Mouse (Mus musculus): ENCODE data around the gene Gtf3c1.

Gene Gtf3c1

DNA sequence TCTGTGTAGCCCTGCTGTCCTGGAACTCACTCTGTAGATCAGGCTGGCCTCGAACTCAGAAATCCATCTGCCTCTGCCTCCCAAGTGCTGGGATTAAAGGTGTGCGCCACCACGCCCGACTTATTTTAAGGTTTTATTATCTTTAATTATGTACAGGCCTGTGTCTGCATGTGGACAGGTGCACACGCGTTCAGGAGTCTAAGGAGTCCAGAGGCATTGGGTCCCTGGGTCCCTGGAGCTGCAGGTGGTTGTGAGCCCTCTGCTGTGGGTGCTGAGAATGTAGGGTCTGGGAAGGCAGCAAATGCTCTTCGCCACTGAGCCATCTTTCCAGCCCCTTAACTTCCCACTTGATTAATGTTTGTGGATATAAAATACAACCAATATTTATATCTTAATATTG lies 92.1 kb downstream of the Gtf3c1 start:
- no peak for DNase-seq

DNA sequence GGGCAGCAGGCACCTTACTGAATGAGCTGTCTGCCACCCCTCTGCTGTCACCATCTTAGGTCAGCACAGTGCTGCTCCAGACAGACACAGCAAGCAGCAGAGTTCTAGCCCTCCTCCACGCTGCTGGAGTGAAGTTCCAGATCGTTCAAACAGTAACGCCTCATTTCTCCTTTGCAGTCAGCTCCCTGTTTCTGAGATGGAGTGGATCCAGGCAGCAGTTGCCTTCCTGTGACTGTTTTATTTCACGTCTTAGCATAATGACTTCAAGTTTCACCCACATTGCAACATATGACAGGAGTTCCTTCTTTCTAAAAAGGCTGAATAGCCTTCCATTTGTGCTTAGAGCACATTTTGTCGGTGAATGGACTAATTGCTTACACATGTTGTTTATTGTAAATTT lies 94.0 kb downstream of the Gtf3c1 start:
- no peak for DNase-seq

DNA sequence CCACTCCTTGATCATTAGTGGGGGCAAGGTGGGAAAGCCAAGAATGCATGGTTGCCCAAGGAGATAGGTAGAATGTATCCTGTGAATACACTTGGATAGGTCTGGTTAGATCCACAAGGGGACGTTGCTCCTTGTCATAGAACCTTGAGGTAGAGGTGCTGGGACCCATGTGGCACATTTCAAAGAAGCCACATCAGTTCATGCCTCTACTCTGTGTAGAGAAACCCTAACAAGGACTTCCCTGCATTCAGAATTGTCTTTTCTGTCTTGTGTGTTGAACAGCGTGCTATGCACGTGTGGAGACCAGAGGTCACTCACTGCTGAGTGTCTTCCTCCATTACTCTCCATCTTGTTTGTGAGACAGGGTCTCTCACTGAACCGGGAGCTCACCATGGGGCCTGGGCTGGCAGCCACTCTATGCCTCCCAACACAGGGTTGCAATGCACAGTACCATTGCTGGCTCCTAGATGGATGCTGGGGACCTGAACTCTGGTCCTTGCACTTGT lies 99.3 kb downstream of the Gtf3c1 start:
- DNase-seq, result no peak

DNA sequence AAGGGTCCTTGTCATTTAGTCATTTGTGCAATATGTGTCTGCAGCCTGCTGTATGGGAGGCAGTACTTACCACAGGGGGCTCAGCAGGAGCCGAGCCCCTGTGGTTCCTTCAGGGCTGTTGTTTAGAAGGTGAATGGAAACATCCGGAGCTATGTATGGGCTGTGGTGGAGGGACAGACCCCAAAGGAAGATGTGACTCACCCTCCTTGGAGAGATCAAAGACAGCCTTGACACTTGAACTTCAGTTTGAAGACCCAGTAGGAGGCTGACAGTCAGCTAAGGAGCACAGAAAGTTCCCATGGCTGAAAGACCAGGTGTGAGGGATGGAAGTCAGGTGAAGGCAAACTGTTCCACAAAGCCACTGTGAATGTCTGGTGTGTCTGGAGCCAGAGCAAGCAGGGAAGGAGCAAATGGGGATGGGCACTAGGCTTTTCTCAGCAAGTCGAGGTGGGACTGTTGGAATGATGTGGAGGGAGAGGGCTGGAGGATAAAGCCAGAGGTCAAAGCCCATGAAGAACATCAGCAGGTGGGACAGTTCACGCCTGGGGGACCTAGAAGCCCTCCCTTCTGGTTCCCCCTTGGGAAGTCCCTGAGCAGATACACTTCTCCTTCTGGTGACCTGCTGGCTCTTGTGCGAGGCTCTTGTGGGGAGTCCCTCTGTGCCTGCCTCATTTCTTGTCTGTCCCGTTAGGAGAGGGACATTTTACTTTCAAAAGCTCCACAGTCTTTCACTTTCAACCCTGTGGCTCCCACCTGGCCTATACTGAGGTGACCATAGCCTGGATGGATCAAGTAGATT lies 100.0 kb downstream of the Gtf3c1 start:
- DNase-seq, result no peak

DNA sequence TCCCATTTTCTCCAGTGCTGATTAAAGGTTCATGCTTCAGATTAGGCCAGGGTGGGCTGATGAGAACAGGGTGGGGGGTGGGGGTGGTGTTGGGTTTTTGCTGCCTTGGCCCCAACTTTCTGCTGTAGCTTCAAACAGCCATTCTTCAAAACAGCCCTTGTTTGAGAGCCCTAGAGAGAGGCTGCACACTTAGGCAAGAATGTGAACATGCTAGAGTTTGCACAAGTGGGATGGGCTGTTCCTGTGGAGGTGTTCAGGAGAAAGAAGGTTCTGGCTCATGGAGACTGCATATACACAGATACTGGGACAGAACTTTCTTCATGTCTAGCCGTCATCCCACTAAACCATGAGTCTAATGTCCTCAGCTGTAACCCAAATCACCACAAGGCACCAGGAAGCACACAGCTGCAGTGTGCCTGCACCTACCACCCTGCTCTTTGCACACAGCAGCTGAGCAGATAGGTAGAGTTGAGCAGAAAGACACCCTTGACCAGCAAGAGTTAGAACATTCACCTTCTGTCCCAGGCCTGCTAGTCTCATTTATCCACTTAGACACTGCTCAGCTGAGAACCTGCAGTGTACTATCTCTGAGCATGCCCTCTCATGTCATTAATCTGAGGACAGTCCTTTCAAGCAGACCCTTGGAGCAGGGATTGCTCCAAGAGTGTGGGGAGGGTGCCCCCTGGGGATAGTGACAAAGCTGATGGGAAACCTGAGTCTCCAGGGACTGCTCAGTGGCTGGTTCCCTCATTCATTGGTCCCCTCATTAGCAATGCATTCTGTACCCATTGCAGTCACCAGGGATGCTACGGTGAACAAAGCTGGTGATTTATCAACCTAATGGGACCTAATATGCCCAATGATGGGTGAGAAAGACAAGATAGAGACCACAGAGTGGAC lies 101.1 kb downstream of the Gtf3c1 start:
- no peak for DNase-seq

DNA sequence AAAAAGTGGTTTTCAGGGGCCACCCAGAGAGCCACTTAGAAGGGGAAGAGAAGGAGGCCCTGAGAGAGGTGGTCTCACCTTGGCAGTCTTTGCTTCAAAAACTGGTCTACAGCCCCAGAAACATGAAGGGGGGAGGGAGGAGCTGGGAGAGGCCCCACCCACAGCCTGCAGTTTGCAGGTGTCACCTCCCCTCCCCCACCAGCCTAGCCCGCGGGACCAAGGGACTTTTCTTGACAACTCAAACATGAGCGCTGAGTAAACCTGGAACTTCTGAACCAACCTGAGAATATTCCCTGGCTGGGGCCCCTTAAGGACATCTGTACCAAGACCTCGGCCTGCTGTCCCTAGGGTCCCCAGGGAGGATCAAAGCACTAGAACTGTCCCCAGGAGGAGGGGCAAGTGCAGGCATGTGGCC lies 101.8 kb downstream of the Gtf3c1 start:
- DNase-seq, result no peak

DNA sequence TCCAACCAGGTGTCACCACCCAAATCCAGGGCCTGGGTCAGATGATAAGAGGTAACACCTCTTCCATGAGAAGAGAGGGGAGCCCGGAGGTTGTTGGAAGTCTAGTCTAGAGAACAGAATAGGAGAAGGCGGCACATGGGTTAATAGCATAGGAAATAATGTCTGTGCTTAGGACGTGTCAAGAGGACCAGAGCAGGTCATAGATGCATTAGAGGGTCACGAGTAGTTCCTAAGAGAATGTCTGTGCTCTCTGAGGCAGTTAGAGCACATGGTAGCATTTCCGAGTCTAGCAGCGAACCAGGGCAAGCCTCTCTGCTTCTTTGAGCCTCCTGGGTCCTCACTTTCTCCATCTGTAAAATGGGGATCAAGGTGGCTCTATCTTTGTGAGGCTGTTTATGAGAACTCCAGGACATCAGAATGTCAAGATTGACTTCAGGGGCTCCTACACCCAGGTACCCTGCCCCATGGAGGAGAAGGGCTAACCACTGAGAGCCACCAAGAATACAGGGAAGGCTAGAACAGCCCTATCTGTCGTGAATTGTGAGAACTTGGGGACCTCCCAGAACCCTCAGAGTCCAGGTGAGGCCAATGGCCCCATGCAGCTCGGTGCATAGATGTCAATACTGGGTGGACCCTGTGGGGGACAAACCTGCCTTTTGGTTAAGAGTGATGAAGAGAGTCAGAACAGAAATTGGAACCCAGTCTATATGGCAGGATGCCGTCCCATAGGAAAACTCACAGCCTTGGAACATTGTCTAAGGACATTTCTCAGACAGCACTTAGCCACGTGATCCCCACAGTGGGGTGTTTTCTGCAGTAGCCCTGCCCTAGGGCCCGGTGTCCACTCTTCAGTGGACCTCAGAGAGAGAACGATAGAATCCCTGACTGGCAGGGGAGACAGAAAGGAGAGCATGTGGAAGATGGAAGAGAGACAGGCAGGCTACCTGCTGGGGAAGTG lies 102.9 kb downstream of the Gtf3c1 start:
- no peak for DNase-seq

DNA sequence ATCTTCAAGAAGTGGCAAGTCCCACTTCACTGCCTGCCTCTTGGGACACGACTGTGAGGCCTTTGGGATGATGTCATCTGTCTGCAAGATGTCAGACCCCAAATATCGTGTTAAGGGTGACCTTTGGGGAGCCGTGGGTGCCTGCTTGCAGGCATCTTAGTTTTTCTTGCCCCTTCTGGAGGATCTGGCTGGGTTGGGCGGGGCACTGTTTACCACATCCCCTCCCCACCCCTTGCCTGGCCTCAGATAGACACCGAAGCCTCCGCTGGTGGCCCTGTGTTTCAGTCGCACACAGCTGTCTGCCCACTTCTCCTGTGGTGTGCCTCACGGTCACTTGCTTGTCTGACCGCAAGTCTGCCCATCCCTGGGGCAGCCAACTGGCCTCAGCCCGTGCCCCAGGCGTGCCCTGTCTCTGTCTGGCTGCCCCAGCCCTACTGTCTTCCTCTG lies 104.4 kb downstream of the Gtf3c1 start, which contains the start of gene Il21r:
Gene Il21r (plus strand): TSS at position 245 of the 447 bp plus-strand sequence.
- DNase-seq, result no peak

DNA sequence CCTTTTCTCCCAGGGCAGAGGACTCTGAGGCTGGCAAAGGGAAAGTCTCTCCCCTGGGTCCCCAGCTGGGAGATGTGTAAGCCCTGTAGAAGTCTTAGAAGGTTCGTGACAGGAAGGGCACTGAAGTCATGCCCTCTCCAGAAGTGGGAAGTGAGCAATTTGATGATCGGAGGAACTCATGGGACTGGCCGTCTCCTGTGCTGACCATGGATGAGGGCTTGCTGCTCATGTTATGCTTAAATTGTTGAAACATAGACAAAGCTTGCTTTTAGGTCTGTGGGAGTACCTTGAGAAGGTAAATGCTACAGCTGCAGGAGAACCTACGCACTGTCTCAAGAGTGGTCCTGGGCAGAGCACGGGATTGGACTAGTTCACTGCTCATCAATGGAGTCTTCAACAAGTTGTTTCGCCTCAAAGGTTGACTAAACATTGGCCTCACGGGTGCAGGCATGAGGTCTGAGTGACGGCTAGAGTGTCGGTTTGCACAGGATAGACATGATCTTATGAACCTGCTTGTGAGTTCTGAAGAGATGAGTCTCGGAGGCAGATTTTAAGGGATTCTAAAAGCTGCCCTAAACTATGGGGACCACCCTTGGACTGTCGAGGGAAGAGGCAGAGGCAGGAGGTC lies 105.6 kb downstream of the Gtf3c1 start:
- no peak for DNase-seq

DNA sequence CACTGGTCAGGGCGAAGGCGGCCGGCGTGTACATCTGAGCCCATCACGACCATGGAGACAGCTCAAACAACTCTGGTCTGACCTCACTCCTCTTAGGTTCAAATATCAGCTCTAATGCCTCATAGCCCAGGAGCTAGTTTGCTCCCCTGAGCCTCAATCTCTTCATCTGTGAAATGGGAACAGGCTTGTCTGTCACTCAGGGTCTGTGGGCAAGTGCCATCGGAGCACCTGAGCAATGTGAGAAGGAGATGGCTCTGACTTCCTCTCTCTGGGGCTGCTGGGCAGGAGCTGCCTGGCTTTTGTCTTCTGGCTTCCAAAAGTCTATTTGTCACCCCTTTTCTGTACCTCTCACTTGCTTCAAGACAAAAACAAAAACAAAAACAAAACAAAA lies 106.3 kb downstream of the Gtf3c1 start:
- DNase-seq, result no peak

DNA sequence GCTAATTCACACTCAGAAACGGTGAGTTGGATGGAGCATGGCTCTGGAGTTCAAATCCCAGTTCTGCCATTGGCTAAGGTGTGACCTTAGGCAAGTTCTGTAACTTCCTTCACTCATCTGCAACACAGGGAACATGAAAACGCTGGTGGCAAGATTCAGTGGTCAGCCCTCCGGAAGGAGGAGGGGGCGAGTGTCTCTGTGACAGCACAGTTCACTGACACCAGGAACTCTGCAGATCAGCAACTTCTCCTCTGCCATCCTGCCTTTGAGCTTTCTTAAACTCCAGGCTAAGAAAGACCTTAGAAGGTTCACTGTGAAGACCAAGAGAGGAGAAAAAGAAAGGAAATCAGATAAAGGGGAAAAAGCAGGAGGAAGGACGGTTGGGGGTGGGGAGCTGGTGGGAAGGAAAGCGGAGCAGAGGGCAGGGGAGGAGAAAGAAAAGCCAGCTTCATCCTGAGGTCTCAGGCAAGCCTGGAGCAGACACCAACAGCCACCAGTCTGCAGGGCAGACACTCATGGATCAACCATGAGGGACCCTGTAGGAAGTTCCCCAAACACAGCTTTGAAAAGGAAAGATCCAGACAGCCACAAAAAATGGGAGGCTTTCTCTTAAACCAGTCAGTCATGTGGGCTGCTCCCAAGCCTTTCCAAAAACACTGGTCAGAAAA lies 106.8 kb downstream of the Gtf3c1 start:
- no peak for DNase-seq

DNA sequence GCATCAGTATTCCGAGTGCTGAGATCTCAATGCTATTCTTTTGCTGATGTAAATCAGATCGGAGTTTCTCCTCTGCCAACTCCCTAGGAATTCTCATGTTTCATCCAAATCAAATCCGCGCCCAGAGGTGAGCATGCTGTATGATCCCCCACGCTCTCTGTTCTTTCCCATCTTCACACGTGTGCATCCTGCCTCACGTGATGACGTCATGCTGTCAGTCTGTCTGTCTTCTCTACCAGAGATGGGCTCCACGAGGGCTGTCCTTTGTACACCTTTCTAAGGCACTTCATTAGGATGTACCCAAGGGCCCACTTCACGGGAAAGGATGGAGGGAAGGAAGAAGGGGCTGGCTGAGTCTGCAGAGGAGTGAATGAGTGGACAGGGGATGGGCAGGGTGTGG lies 107.4 kb downstream of the Gtf3c1 start:
- DNase-seq, result no peak

DNA sequence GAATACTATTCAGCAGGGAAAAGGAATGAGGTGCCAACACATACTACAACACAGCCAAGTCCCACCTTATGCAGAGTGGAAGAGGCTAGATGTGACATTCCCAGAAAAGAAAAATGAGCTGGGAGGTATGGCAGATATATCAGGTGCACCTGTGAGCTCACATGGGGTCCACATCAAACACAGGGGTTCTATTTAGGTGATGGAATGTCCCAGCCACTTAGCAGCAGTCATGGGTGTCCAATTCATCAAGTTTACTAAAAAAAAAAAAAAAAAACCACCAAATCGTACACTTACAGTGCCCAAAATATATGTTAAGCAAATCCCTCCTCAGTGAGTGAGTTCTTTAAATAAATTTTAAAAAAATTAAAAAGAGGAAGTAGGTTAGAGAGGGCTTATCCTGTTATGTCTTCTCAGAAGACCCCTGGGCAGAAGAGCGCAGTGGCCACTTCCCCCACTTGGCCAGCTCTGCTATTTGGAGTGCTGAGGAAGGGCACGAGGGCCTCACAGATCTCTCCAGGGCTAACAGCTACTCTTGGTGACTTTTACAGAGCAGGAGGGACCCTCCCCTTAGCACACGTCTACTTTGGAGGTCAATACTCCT lies 108.1 kb downstream of the Gtf3c1 start:
- no peak for DNase-seq

DNA sequence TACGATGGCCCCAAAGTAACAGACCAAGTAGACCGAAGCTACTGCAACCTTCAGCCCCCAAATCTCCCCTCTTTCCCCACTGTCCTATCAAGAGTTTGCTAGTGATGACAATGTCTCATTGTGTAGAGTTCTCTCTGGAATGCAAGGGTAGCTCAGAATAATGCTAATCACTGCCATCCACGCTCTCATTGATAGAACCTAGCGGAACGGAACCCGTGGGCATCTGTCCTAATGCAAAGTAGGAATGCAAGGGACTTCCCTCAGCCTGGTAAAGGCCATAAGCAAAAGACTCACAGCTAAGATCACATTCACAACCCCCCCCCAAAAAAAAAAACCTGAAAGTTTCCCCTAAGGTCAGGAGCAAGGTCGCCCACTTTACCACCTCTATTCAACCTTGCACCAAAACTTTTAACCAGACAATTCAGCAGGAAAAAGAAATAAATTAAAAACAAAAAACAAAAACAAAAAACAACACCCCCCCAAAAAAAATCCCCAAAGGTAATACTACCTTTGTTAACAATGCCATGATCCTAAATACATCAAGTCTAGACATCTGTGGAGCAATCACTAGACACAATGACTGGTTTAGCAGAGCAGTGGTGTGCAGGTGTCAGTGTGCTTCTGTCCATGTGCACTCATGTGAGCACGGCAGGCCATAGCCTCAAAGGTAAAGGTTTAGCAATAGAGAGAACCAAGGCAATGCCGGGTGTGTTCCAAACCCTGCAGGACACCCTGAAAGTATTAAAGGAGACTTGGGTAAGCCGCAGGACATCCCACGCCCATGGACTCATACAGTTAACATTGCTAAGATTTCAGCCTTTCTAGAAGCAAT lies 109.8 kb downstream of the Gtf3c1 start:
- DNase-seq, result no peak

DNA sequence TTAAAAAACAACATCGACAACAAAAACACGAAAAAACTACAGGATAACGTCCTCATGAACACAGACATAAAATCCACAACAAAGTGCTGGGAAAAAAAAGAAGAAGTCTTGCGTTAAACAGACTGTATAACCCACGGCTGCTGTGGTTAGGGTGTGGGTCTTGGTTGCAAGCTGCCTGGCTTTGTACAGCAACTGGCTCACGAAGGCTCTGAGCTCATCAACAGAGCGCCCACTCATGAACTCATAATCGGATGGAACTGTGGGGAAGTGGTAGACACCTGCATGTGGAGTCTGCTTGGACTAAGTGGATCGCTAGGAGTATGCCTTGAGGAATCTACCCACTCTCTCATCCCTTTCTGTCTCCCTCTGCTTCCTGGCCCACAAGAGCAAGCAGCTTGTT lies 110.5 kb downstream of the Gtf3c1 start:
- DNase-seq, result no peak

DNA sequence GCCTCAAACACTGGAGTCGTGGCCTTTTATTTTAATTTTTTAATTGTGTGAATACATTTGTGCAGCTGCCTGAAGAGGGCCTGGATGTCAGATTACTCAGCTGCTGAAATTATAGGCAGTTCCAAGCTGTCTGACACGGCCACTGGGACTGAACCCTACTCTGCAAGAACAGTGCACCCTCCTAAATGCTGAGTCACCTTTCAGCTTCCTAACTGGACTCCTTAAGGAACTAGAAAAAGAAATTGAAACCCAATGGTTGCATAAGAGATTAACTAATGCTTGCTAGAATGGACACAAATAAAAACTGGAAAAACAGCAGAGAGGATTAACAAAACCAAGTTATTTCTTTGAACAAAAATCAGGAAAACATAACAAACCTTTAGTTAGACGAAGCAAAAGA lies 111.2 kb downstream of the Gtf3c1 start:
- DNase-seq, result no peak

DNA sequence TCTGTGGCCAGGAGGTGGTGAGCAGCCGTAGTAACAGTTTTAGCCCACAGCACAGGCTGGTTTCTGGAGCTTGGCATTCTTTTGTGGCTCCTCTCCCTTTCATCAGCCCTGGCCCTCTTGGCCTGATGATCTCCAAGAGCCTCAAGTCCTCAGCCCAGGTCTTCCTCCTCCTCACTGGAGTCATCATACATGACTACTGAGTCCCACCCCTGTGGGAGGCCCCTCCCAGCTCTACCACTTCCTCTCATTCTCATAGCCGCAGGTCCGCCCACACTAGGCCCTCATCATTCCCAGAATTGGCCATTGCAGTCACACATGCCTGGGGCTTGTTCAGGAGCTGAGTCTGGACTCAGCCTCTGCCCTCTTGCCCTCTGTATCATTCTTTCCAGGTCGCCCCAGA lies 113.7 kb downstream of the Gtf3c1 start:
- no peak for DNase-seq

Data from cerebellum, adult 9-10 months (tissue).